Mouse (Mus musculus): Measurements from ENCODE around the gene Gm3187. TPM values are rescaled to one million over a fixed set of nuclear protein-coding genes. Genes with fewer than 3 reads are reported as not detected.

The Gm3187 gene
- not detected in 2 replicates for polyA plus RNA-seq (2012; rRNA removed)

DNA sequence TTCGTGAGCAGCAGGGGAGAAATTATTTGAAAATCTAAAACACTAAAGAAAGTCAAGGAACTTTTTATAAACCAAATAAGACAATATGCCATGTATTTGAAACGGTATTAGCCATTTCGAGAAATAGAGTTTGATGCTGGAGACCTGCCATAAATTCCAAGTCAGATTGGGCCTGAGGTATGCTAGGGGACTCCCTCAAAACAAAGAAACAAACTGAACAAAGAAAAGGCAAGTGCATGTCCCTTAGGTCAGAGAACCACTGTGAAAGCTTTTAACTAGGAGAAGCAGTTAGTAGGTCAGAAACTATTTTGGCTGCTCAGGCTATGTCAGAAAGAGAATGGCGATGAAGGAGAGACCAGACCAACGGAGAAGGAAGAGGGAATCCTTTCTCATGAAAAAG, at the start of gene Gm3187:
Gm3187 (plus strand) TSS at position 301 of the 400 bp plus-strand sequence.

DNA sequence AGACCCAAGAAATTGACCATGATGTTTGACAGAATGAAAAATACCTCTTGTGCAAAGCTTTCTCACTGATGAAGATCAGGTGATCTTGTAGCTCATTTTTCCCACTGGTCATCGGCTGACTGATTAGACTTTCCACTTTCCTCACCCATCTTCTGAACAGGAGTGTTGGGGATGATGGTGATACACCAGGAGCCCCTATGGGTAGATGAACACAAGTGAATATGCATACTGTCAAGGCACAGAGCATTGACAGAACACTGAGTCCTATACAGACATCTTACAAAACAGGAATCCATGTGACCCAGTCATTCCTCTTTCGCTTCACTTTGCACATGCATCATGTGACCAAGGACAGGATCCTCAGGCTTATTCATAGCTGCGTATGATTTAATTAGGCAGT, 28.6 kb upstream of the Gm3187 start, which contains the start of gene Gm3194:
Gm3194 (minus strand) TSS at position 101 of the 400 bp plus-strand sequence.

DNA sequence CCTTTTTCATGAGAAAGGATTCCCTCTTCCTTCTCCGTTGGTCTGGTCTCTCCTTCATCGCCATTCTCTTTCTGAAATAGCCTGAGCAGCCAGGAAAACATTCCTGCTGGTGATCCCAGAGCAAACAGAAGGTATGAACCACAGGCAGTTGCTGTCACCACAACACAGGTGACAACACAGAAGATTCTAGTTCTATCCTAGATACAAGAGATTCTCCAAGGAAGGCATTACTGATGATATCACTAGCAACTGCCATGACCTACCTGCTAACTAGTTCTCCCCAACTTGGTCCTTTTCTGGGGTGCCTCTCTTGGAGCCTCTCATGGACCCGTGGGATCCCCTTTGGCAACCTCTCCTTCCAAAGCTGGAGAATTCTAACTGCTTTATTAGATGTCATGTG, 6.3 kb upstream of the Gm3187 start, which contains the start of gene Gm8246:
Gm8246 (minus strand) TSS at position 101 of the 400 bp plus-strand sequence.

DNA sequence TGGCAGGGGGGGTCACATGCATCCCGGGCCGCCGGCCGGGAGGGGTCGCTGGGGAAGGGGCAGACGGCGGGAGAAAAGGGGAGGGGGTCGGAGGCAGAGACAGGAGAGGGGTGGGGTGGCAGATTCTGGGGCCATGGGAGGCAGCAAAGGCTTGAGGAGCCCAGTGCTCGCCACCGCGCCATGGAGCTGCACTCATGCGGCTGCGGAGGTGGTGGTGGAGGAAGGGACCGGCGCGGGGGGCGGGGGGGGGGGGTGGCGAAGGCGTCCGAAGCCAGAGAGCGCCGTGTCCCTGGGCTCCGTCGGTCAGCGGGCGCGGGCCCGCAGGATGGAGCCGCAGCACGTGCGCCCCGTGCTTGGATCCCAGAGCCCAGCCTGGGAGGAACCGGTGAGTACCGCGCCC, 17.4 kb downstream of the Gm3187 start, which contains the start of gene Gm3488:
Gm3488 (plus strand) TSS at position 301 of the 400 bp plus-strand sequence.

DNA sequence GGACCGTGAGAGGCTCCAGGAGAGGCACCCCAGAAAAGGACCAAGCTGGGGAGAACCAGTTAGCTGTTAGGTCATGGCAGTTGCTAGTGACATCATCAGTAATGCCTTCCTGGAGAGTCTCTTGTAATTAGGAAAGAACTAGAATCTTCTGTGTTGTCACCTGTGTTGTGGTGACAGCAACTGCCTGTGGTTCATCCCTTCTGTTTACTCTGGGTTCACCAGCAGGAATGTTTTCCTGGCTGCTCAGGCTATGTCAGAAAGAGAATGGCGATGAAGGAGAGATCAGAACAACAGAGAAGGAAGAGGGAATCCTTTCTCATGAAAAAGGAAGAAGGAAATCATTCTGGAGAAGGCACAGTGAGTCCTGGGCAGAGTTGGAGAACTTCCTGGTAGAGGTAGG, 54.2 kb downstream of the Gm3187 start, which contains the start of gene Gm3532:
Gm3532 (plus strand) TSS at position 301 of the 400 bp plus-strand sequence.

Other genes starting within 250 kb of the Gm3187 start
- not detected in 2 replicates for gene Gm3526, start 223.6 kb upstream of the Gm3187 start, polyA plus RNA-seq (2012; rRNA removed)
- not detected in 2 replicates for gene Gm3542, start 149.3 kb upstream of the Gm3187 start, polyA plus RNA-seq (2012; rRNA removed)
- not detected in 2 replicates for gene Gm3500, start 95.2 kb upstream of the Gm3187 start, polyA plus RNA-seq (2012; rRNA removed)
- 0.03 TPM in 1 of 2 replicates, not detected in the other for gene Gm3194, start 28.7 kb upstream of the Gm3187 start, polyA plus RNA-seq (2012; rRNA removed)
- gene Gm8246, start 6.4 kb upstream of the Gm3187 start, polyA plus RNA-seq (2012; rRNA removed), result not detected in 2 replicates
- gene Gm3488, start 17.5 kb downstream of the Gm3187 start, polyA plus RNA-seq (2012; rRNA removed), result not detected in 2 replicates
- not detected in 2 replicates for gene Gm3532, start 54.3 kb downstream of the Gm3187 start, polyA plus RNA-seq (2012; rRNA removed)
- gene Gm8265, start 148.8 kb downstream of the Gm3187 start, polyA plus RNA-seq (2012; rRNA removed), result not detected in 2 replicates
- not detected in 2 replicates for gene Gm9603, start 203.2 kb downstream of the Gm3187 start, polyA plus RNA-seq (2012; rRNA removed)

Data from stomach, adult 2 months (tissue).